Mouse (Mus musculus): ENCODE data around the gene Myoz2. TPM values are rescaled to one million over a fixed set of nuclear protein-coding genes. Genes with fewer than 3 reads are reported as not detected.

Gene Myoz2
- total and polyA plus RNA-seq, 3 experiments = not detected

Other genes starting within 250 kb of the Myoz2 start
- gene Fabp2, start 139.9 kb downstream of the Myoz2 start, total RNA-seq (2012; rRNA removed) = not detected in 2 replicates
- not detected for gene Fabp2, start 139.9 kb downstream of the Myoz2 start, polyA plus RNA-seq (2012; ENCODE audit: insufficient read depth in 1 of 2, insufficient read length in 2 of 2, low read depth in 1 of 2, low replicate concordance in 2 of 2, missing spikeins in 1 of 2)
- not detected in 2 replicates for gene Gm10959, start 115.7 kb downstream of the Myoz2 start, total RNA-seq (2012; rRNA removed)
- gene Gm10959, start 115.7 kb downstream of the Myoz2 start, polyA plus RNA-seq (2012; ENCODE audit: insufficient read depth in 1 of 2, insufficient read length in 2 of 2, low read depth in 1 of 2, low replicate concordance in 2 of 2, missing spikeins in 1 of 2) = not detected
- gene 1810037I17Rik, start 110.8 kb downstream of the Myoz2 start, total RNA-seq (2012; rRNA removed) = 43.2 and 47.3 TPM in 2 replicates
- gene 1810037I17Rik, start 110.8 kb downstream of the Myoz2 start, polyA plus RNA-seq (2012; ENCODE audit: insufficient read depth in 1 of 2, insufficient read length in 2 of 2, low read depth in 1 of 2, low replicate concordance in 2 of 2, missing spikeins in 1 of 2) = 10 to 100 TPM in 1 of 2 experiments, not detected in 1; 64.9 TPM
- 2.0 and 2.6 TPM in 2 replicates for gene Usp53, start 50.5 kb downstream of the Myoz2 start, total RNA-seq (2012; rRNA removed)
- 1 to 10 TPM in 1 of 2 experiments, not detected in 1; 2.7 TPM for gene Usp53, start 50.5 kb downstream of the Myoz2 start, polyA plus RNA-seq (2012; ENCODE audit: insufficient read depth in 1 of 2, insufficient read length in 2 of 2, low read depth in 1 of 2, low replicate concordance in 2 of 2, missing spikeins in 1 of 2)
- 0.04 TPM in 1 of 2 replicates, not detected in the other for gene Synpo2, start 201.1 kb upstream of the Myoz2 start, total RNA-seq (2012; rRNA removed)
- not detected for gene Synpo2, start 201.1 kb upstream of the Myoz2 start, polyA plus RNA-seq (2012; ENCODE audit: insufficient read depth in 1 of 2, insufficient read length in 2 of 2, low read depth in 1 of 2, low replicate concordance in 2 of 2, missing spikeins in 1 of 2)
- 10.3 and 12.2 TPM in 2 replicates for gene Sec24d, start 232.4 kb upstream of the Myoz2 start, total RNA-seq (2012; rRNA removed)
- gene Sec24d, start 232.4 kb upstream of the Myoz2 start, polyA plus RNA-seq (2012; ENCODE audit: insufficient read depth in 1 of 2, insufficient read length in 2 of 2, low read depth in 1 of 2, low replicate concordance in 2 of 2, missing spikeins in 1 of 2) = 10 to 100 TPM in 1 of 2 experiments, not detected in 1; 23.9 TPM

Data from MEL (cell line).